Mouse (Mus musculus): ENCODE data around the gene Grin2b. TPM values are rescaled to one million over a fixed set of nuclear protein-coding genes. Genes with fewer than 3 reads are reported as not detected.

Gene Grin2b
- total and polyA plus RNA-seq, 2 experiments from 2014 or later = 0.11 TPM; not detected in 1

GRCm38 (mm10) chr6:135970716-135971318, 202.5 kb downstream of the Grin2b start:
- TF ChIP-seq EP300 (IDR thresholded peaks at IDR 0.05; ENCODE audit: low read depth) (no peak), CTCF (IDR thresholded peaks at IDR 0.05; ENCODE audit: low read depth) (no peak)
- H3K27me3 ChIP-seq (ENCODE audit: control insufficient read depth, insufficient read depth, low read length) = no peaks in the 10 kb centered on the region
- no peaks in the 10 kb centered on the region for H3K4me1 ChIP-seq (ENCODE audit: control insufficient read depth, insufficient read depth)
- ATAC-seq (ENCODE audit: insufficient read depth, low read depth) (no peak), DNase-seq (ENCODE audit: low spot score) (no peak)
- no peaks in the 10 kb centered on the region for H3K36me3 ChIP-seq (replicated peaks; ENCODE audit: control insufficient read depth, insufficient read depth, low read length)
- H3K9me3 ChIP-seq (replicated peaks; ENCODE audit: control insufficient read depth, low read length) = no peaks in the 10 kb centered on the region
- H3K9ac ChIP-seq (replicated peaks; ENCODE audit: low read depth, low read length) = no peak overlapping the region
- no peak overlapping the region for H3K4me2 ChIP-seq (ENCODE audit: low read depth, low read length)
- 70% methylated on average over 3 of the region's 3 CpGs for WGBS
- no peak overlapping the region for H3K27ac ChIP-seq (ENCODE audit: low read depth)
- no peak overlapping the region for H3K4me3 ChIP-seq (ENCODE audit: low read depth, low read length)

GRCm38 (mm10) chr6:135961766-135962165, 211.5 kb downstream of the Grin2b start:
- WGBS = 55% methylated on average over 9 of the region's 9 CpGs
- Histone ChIP-seq H3K27ac (ENCODE audit: low read depth) (no peak overlapping the region), H3K9me3 (replicated peaks; ENCODE audit: control insufficient read depth, low read length) (no peaks in the 10 kb centered on the region), H3K4me2 (ENCODE audit: low read depth, low read length) (no peak overlapping the region), H3K4me1 (ENCODE audit: control insufficient read depth, insufficient read depth) (no peaks in the 10 kb centered on the region), H3K27me3 (ENCODE audit: control insufficient read depth, insufficient read depth, low read length) (no peaks in the 10 kb centered on the region), H3K36me3 (replicated peaks; ENCODE audit: control insufficient read depth, insufficient read depth, low read length) (no peaks in the 10 kb centered on the region), H3K9ac (replicated peaks; ENCODE audit: low read depth, low read length) (no peak overlapping the region), H3K4me3 (ENCODE audit: low read depth, low read length) (no peak overlapping the region)
- DNase-seq (ENCODE audit: low spot score) (no peak), ATAC-seq (ENCODE audit: insufficient read depth, low read depth) (no peak)
- TF ChIP-seq CTCF (IDR thresholded peaks at IDR 0.05; ENCODE audit: low read depth) = no peak
- no peak for TF ChIP-seq EP300 (IDR thresholded peaks at IDR 0.05; ENCODE audit: low read depth)

GRCm38 (mm10) chr6:135959629-135960028, 213.7 kb downstream of the Grin2b start:
- Histone ChIP-seq H3K36me3 (replicated peaks; ENCODE audit: control insufficient read depth, insufficient read depth, low read length) (no peaks in the 10 kb centered on the region), H3K4me1 (ENCODE audit: control insufficient read depth, insufficient read depth) (no peaks in the 10 kb centered on the region), H3K4me3 (ENCODE audit: low read depth, low read length) (no peak overlapping the region), H3K9ac (replicated peaks; ENCODE audit: low read depth, low read length) (no peak overlapping the region), H3K27ac (ENCODE audit: low read depth) (no peak overlapping the region), H3K27me3 (ENCODE audit: control insufficient read depth, insufficient read depth, low read length) (no peaks in the 10 kb centered on the region), H3K9me3 (replicated peaks; ENCODE audit: control insufficient read depth, low read length) (no peaks in the 10 kb centered on the region), H3K4me2 (ENCODE audit: low read depth, low read length) (no peak overlapping the region)
- DNase-seq (ENCODE audit: low spot score) = no peak
- ATAC-seq (ENCODE audit: insufficient read depth, low read depth) = no peak
- WGBS = 80% methylated on average over 10 of the region's 10 CpGs
- no peak for TF ChIP-seq EP300 (IDR thresholded peaks at IDR 0.05; ENCODE audit: low read depth)

GRCm38 (mm10) chr6:135951666-135952065, 221.6 kb downstream of the Grin2b start:
- 69% methylated on average over 5 of the region's 5 CpGs for WGBS

GRCm38 (mm10) chr6:135945511-135945910, 227.8 kb downstream of the Grin2b start:
- Histone ChIP-seq H3K4me1 (ENCODE audit: control insufficient read depth, insufficient read depth) (no peaks in the 10 kb centered on the region), H3K27me3 (ENCODE audit: control insufficient read depth, insufficient read depth, low read length) (no peaks in the 10 kb centered on the region), H3K27ac (ENCODE audit: low read depth) (no peak overlapping the region), H3K36me3 (replicated peaks; ENCODE audit: control insufficient read depth, insufficient read depth, low read length) (no peaks in the 10 kb centered on the region), H3K9ac (replicated peaks; ENCODE audit: low read depth, low read length) (no peak overlapping the region), H3K4me3 (ENCODE audit: low read depth, low read length) (no peak overlapping the region), H3K4me2 (ENCODE audit: low read depth, low read length) (no peak overlapping the region), H3K9me3 (replicated peaks; ENCODE audit: control insufficient read depth, low read length) (no peaks in the 10 kb centered on the region)
- WGBS = 70% methylated on average over 5 of the region's 5 CpGs
- TF ChIP-seq CTCF (IDR thresholded peaks at IDR 0.05; ENCODE audit: low read depth) (no peak), EP300 (IDR thresholded peaks at IDR 0.05; ENCODE audit: low read depth) (no peak)
- ATAC-seq (ENCODE audit: insufficient read depth, low read depth) (no peak), DNase-seq (ENCODE audit: low spot score) (no peak)

More at GRCm38 (mm10) chr6:135951666-135952065, 221.6 kb downstream of the Grin2b start:
- ATAC-seq (ENCODE audit: insufficient read depth, low read depth) = no peak
- DNase-seq (ENCODE audit: low spot score) = no peak
- H3K27me3 ChIP-seq (ENCODE audit: control insufficient read depth, insufficient read depth, low read length) = no peaks in the 10 kb centered on the region
- H3K4me2 ChIP-seq (ENCODE audit: low read depth, low read length) = no peak overlapping the region
- no peaks in the 10 kb centered on the region for H3K4me1 ChIP-seq (ENCODE audit: control insufficient read depth, insufficient read depth)
- no peaks in the 10 kb centered on the region for H3K9me3 ChIP-seq (replicated peaks; ENCODE audit: control insufficient read depth, low read length)
- H3K9ac ChIP-seq (replicated peaks; ENCODE audit: low read depth, low read length) = no peak overlapping the region
- no peak for TF ChIP-seq EP300 (IDR thresholded peaks at IDR 0.05; ENCODE audit: low read depth)
- no peak for TF ChIP-seq CTCF (IDR thresholded peaks at IDR 0.05; ENCODE audit: low read depth)
- H3K27ac ChIP-seq (ENCODE audit: low read depth) = no peak overlapping the region
- no peaks in the 10 kb centered on the region for H3K36me3 ChIP-seq (replicated peaks; ENCODE audit: control insufficient read depth, insufficient read depth, low read length)
- H3K4me3 ChIP-seq (ENCODE audit: low read depth, low read length) = no peak overlapping the region

GRCm38 (mm10) chr6:135944358-135944757, 229.0 kb downstream of the Grin2b start:
- no peaks in the 10 kb centered on the region for H3K4me1 ChIP-seq (ENCODE audit: control insufficient read depth, insufficient read depth)
- DNase-seq (ENCODE audit: low spot score) (no peak), ATAC-seq (ENCODE audit: insufficient read depth, low read depth) (no peak)
- H3K4me3 ChIP-seq (ENCODE audit: low read depth, low read length) = no peak overlapping the region
- no peaks in the 10 kb centered on the region for H3K9me3 ChIP-seq (replicated peaks; ENCODE audit: control insufficient read depth, low read length)
- no peak overlapping the region for H3K27ac ChIP-seq (ENCODE audit: low read depth)
- H3K36me3 ChIP-seq (replicated peaks; ENCODE audit: control insufficient read depth, insufficient read depth, low read length) = no peaks in the 10 kb centered on the region
- H3K9ac ChIP-seq (replicated peaks; ENCODE audit: low read depth, low read length) = no peak overlapping the region
- H3K4me2 ChIP-seq (ENCODE audit: low read depth, low read length) = no peak overlapping the region
- no peaks in the 10 kb centered on the region for H3K27me3 ChIP-seq (ENCODE audit: control insufficient read depth, insufficient read depth, low read length)
- TF ChIP-seq CTCF (IDR thresholded peaks at IDR 0.05; ENCODE audit: low read depth) = no peak
- no peak for TF ChIP-seq EP300 (IDR thresholded peaks at IDR 0.05; ENCODE audit: low read depth)
- WGBS = 75% methylated on average over 5 of the region's 5 CpGs
